Mouse (Mus musculus): ENCODE data around the gene Amn1. TPM values are rescaled to one million over a fixed set of nuclear protein-coding genes. Genes with fewer than 3 reads are reported as not detected.
A peak's percentile ranks its signal among the peaks of the same experiment; 100 is the strongest.
"Not testable (repeated sequence)": the region's sequence is repeated elsewhere in the genome, so short reads cannot be mapped to it uniquely, and the experiment has no call there.

Gene Amn1
- polyA plus RNA-seq (2015; fragmentation: Nextera tagmentation; extraction: Ambion mirVana): 20.4 and 21.7 TPM in 2 replicates

- Histone ChIP-seq H3K27me3 (replicated peaks; ENCODE audit: control insufficient read depth, insufficient read depth, low read length) (no peaks in the 10 kb centered on the region), H3K9ac (ENCODE audit: low read depth, low read length) (peak within 1 kb of the TSS; percentile 95), H3K4me1 (ENCODE audit: control insufficient read depth, insufficient read depth, low read length) (peaks cover 7% of the 10 kb centered on the region; the same call in 1 of the 2 replicates), H3K27ac (ENCODE audit: low read length) (peak within 1 kb of the TSS; percentile 91), H3K4me3 (ENCODE audit: low read length) (peak within 1 kb of the TSS; percentile 84), H3K4me2 (ENCODE audit: low read depth, low read length) (peak within 1 kb of the TSS; percentile 75), H3K36me3 (ENCODE audit: control insufficient read depth, insufficient read depth, low read length) (no peaks in the 10 kb centered on the region), H3K9me3 (ENCODE audit: control insufficient read depth, low read length) (no peaks in the 10 kb centered on the region)
- ATAC-seq: peak; percentile 99
- WGBS: under 1% methylated on average over 34 of the region's 34 CpGs
Measured at GRCm38 (mm10) chr6:149188041-149188924, at the start of gene Amn1. Amn1 (minus strand) TSS chr6:149188712.

DNA sequence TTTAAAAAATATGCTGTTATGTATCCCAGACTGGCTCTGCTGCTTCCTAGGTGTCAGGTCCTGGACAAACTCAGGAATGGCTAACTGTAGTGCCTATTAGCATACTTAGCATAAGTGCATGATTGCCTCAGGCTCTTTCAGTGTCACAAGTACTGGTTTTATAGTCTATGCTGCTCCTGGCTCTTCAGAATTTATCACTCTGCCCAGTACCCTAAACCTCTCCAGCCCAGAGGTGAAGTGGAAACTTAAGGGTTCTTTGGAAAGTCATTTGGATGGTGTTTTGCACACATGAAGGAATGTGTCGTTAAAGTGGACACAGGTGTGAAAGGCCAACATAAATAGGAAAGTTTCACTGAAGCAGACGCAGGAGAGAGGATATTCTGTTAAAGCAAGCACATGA, 48.3 kb upstream of the Amn1 start:
- Histone ChIP-seq H3K27me3 (replicated peaks; ENCODE audit: control insufficient read depth, insufficient read depth, low read length) (no peaks in the 10 kb centered on the region), H3K4me1 (ENCODE audit: control insufficient read depth, insufficient read depth, low read length) (no peaks in the 10 kb centered on the region), H3K36me3 (ENCODE audit: control insufficient read depth, insufficient read depth, low read length) (no peaks in the 10 kb centered on the region), H3K27ac (ENCODE audit: low read length) (no peak overlapping the region), H3K4me3 (ENCODE audit: low read length) (no peak overlapping the region), H3K9me3 (ENCODE audit: control insufficient read depth, low read length) (no peaks in the 10 kb centered on the region), H3K4me2 (ENCODE audit: low read depth, low read length) (no peak overlapping the region), H3K9ac (ENCODE audit: low read depth, low read length) (no peak overlapping the region)
- WGBS: 81% methylated on average over 2 of the region's 2 CpGs
- no peak for ATAC-seq

DNA sequence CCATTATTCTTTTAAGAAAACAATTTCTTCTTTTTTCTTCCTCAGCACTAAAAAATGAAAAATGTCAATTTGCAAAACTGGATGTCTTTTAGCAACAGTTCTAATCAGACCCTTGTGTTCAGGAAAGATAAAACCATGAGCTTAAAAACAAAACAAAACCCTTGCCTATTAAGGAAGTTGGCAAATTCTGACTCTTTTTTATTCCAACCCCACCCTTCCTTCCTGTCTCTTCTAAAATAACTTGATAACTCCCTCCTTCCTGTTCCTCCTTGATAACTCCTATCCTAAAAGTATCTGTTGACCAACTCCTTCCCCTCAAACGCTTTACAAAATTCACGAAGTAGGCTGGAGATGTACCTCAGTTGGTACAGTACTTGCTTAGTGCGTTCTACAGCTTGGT, 45.4 kb upstream of the Amn1 start:
- H3K9ac ChIP-seq (ENCODE audit: low read depth, low read length): no peak overlapping the region
- H3K36me3 ChIP-seq (ENCODE audit: control insufficient read depth, insufficient read depth, low read length): no peaks in the 10 kb centered on the region
- no peaks in the 10 kb centered on the region for H3K4me1 ChIP-seq (ENCODE audit: control insufficient read depth, insufficient read depth, low read length)
- WGBS: 79% methylated on average over 3 of the region's 3 CpGs
- no peaks in the 10 kb centered on the region for H3K27me3 ChIP-seq (replicated peaks; ENCODE audit: control insufficient read depth, insufficient read depth, low read length)
- H3K4me3 ChIP-seq (ENCODE audit: low read length): no peak overlapping the region
- no peak overlapping the region for H3K27ac ChIP-seq (ENCODE audit: low read length)
- no peak overlapping the region for H3K4me2 ChIP-seq (ENCODE audit: low read depth, low read length)
- no peaks in the 10 kb centered on the region for H3K9me3 ChIP-seq (ENCODE audit: control insufficient read depth, low read length)
- ATAC-seq: no peak

- Histone ChIP-seq H3K9me3 (ENCODE audit: control insufficient read depth, low read length) (no peaks in the 10 kb centered on the region), H3K36me3 (ENCODE audit: control insufficient read depth, insufficient read depth, low read length) (no peaks in the 10 kb centered on the region), H3K27ac (ENCODE audit: low read length) (no peak overlapping the region), H3K4me1 (ENCODE audit: control insufficient read depth, insufficient read depth, low read length) (no peaks in the 10 kb centered on the region), H3K9ac (ENCODE audit: low read depth, low read length) (no peak overlapping the region), H3K4me3 (ENCODE audit: low read length) (no peak overlapping the region), H3K27me3 (replicated peaks; ENCODE audit: control insufficient read depth, insufficient read depth, low read length) (no peaks in the 10 kb centered on the region), H3K4me2 (ENCODE audit: low read depth, low read length) (no peak overlapping the region)
- no peak for ATAC-seq
- WGBS: 91% methylated on average over 4 of the region's 4 CpGs
Measured at GRCm38 (mm10) chr6:149224751-149225150, 36.2 kb upstream of the Amn1 start.

GRCm38 (mm10) chr6:149221296-149221695, 32.8 kb upstream of the Amn1 start:
- no peak for ATAC-seq
- no peaks in the 10 kb centered on the region for H3K9me3 ChIP-seq (ENCODE audit: control insufficient read depth, low read length)
- H3K36me3 ChIP-seq (ENCODE audit: control insufficient read depth, insufficient read depth, low read length): no peaks in the 10 kb centered on the region
- H3K9ac ChIP-seq (ENCODE audit: low read depth, low read length): no peak overlapping the region
- no peak overlapping the region for H3K4me3 ChIP-seq (ENCODE audit: low read length)
- H3K27ac ChIP-seq (ENCODE audit: low read length): no peak overlapping the region
- no peak overlapping the region for H3K4me2 ChIP-seq (ENCODE audit: low read depth, low read length)
- H3K4me1 ChIP-seq (ENCODE audit: control insufficient read depth, insufficient read depth, low read length): no peaks in the 10 kb centered on the region
- no peaks in the 10 kb centered on the region for H3K27me3 ChIP-seq (replicated peaks; ENCODE audit: control insufficient read depth, insufficient read depth, low read length)

- peaks cover 4% of the 10 kb centered on the region for H3K4me1 ChIP-seq (ENCODE audit: control insufficient read depth, insufficient read depth, low read length)
- no peak for ATAC-seq
- H3K27me3 ChIP-seq (replicated peaks; ENCODE audit: control insufficient read depth, insufficient read depth, low read length): no peaks in the 10 kb centered on the region
- no peaks in the 10 kb centered on the region for H3K36me3 ChIP-seq (ENCODE audit: control insufficient read depth, insufficient read depth, low read length)
- no peak overlapping the region for H3K27ac ChIP-seq (ENCODE audit: low read length)
- no peak overlapping the region for H3K4me2 ChIP-seq (ENCODE audit: low read depth, low read length)
- H3K9ac ChIP-seq (ENCODE audit: low read depth, low read length): no peak overlapping the region
- no peaks in the 10 kb centered on the region for H3K9me3 ChIP-seq (ENCODE audit: control insufficient read depth, low read length)
- H3K4me3 ChIP-seq (ENCODE audit: low read length): no peak overlapping the region
Measured at GRCm38 (mm10) chr6:149198572-149198971, 10.1 kb upstream of the Amn1 start.

- H3K9ac ChIP-seq (ENCODE audit: low read depth, low read length): no peak overlapping the region
- H3K9me3 ChIP-seq (ENCODE audit: control insufficient read depth, low read length): no peaks in the 10 kb centered on the region
- H3K4me1 ChIP-seq (ENCODE audit: control insufficient read depth, insufficient read depth, low read length): peaks cover 4% of the 10 kb centered on the region
- H3K4me2 ChIP-seq (ENCODE audit: low read depth, low read length): no peak overlapping the region
- WGBS: 44% methylated on average over 3 of the region's 3 CpGs
- H3K4me3 ChIP-seq (ENCODE audit: low read length): no peak overlapping the region
- H3K27me3 ChIP-seq (replicated peaks; ENCODE audit: control insufficient read depth, insufficient read depth, low read length): no peaks in the 10 kb centered on the region
- H3K36me3 ChIP-seq (ENCODE audit: control insufficient read depth, insufficient read depth, low read length): no peaks in the 10 kb centered on the region
- H3K27ac ChIP-seq (ENCODE audit: low read length): no peak overlapping the region
- no peak for ATAC-seq
Measured at GRCm38 (mm10) chr6:149197116-149197515, 8.6 kb upstream of the Amn1 start.

GRCm38 (mm10) chr6:149193276-149193905, 4.9 kb upstream of the Amn1 start:
- WGBS: 54% methylated on average over 5 of the region's 5 CpGs
- H3K27me3 ChIP-seq (replicated peaks; ENCODE audit: control insufficient read depth, insufficient read depth, low read length): no peaks in the 10 kb centered on the region
- no peaks in the 10 kb centered on the region for H3K9me3 ChIP-seq (ENCODE audit: control insufficient read depth, low read length)
- H3K4me3 ChIP-seq (ENCODE audit: low read length): no peak overlapping the region
- peak; percentile 42 for ATAC-seq
- H3K36me3 ChIP-seq (ENCODE audit: control insufficient read depth, insufficient read depth, low read length): no peaks in the 10 kb centered on the region
- no peak overlapping the region for H3K27ac ChIP-seq (ENCODE audit: low read length)
- no peak overlapping the region for H3K9ac ChIP-seq (ENCODE audit: low read depth, low read length)
- no peak overlapping the region for H3K4me2 ChIP-seq (ENCODE audit: low read depth, low read length)
- H3K4me1 ChIP-seq (ENCODE audit: control insufficient read depth, insufficient read depth, low read length): peaks cover 6% of the 10 kb centered on the region

- not testable (repeated sequence) for H3K9me3 ChIP-seq (ENCODE audit: control insufficient read depth, low read length); ATAC-seq; H3K36me3 ChIP-seq (ENCODE audit: control insufficient read depth, insufficient read depth, low read length); H3K4me3 ChIP-seq (ENCODE audit: low read length); H3K9ac ChIP-seq (ENCODE audit: low read depth, low read length); H3K4me2 ChIP-seq (ENCODE audit: low read depth, low read length); H3K27me3 ChIP-seq (replicated peaks; ENCODE audit: control insufficient read depth, insufficient read depth, low read length); H3K4me1 ChIP-seq (ENCODE audit: control insufficient read depth, insufficient read depth, low read length); H3K27ac ChIP-seq (ENCODE audit: low read length)
- WGBS: 74% methylated on average over 5 of the region's 5 CpGs
Measured at GRCm38 (mm10) chr6:149191951-149192350, 3.4 kb upstream of the Amn1 start.

All from intestine, embryonic 16.5 days (tissue).